Mouse (Mus musculus) large intestine, adult 2 months (tissue): ENCODE results near the gene Tnfrsf1a. TPM values are rescaled to one million over a fixed set of nuclear protein-coding genes. Genes with fewer than 3 reads are reported as not detected.

Source experiments
- DNase-seq: peaks from one replicate; pipeline ENCODE4 v3.0.0-alpha.2; 2012; ENCODE audit warnings: low read depth, low spot score
- WGBS: fragments of 180-500 bp; shearing (Covaris S2); methylation state at CpG from one replicate; pipeline ENCODE4 v1.1.7; 2018; 5-methylcytosine and 5-hydroxymethylcytosine counted together
- polyA plus RNA-seq: library from polyadenylated mRNA; depleted of rRNA; stranded (reverse); fragments of >200 nt; gene quantifications from 2 replicates; pipeline ENCODE4 v1.2.3, GENCODE M21; 2012

Gene Tnfrsf1a
- polyA plus RNA-seq, 1 experiment, result 123 TPM

DNA sequence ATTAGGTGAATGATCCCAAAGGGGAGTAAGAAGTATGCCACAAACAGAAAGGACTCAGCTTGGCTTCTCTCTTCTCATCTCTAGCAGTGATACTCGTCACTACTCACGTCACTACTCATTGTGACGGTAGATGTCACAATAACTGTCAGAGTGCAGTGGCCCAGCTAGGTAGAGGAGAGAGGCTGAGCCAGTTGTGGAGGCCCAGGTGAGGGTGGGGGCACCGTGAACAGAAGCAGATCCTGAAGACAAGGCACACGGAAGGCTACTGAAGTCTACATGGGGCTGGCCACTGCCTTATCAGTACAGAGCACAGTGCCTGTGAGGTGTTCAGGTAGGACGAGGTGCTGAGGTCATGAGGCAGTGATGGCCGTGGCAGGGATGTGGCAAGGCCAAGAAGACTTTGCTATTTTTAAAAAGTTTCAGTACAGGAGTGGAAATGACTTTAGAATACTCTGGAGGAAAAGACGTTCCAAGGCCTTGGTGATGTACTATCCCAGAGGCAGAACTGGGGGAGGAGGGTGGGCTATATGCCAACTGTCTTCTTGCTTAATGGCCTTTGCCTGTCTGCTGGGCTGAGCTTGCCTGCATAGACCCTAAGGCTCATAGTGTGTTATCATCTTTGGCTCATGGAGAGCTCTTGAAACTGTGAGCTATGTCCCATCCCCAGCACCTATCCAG, 2.3 kb downstream of the Tnfrsf1a start:
- DNase-seq, result no peak
- WGBS, result 51% methylated on average over 8 of the region's 8 CpGs

DNA sequence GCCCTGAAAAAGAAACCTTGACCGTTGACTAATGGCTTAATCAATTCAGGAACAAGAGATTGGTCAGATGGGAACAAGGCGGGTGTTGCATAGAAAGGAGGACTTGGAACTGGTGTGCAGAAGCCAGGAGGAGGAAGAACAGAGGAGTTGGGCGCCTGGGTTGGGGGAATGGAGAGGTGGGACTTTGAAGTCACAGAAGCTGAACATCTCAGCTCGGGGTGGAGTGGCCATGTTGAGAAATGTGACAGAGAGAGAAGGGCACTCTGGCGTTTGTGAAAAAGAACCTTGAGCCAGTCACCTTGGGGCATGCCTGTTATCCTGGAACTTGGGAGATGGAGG, 2.9 kb downstream of the Tnfrsf1a start:
- WGBS, result 62% methylated on average over 5 of the region's 5 CpGs

DNA sequence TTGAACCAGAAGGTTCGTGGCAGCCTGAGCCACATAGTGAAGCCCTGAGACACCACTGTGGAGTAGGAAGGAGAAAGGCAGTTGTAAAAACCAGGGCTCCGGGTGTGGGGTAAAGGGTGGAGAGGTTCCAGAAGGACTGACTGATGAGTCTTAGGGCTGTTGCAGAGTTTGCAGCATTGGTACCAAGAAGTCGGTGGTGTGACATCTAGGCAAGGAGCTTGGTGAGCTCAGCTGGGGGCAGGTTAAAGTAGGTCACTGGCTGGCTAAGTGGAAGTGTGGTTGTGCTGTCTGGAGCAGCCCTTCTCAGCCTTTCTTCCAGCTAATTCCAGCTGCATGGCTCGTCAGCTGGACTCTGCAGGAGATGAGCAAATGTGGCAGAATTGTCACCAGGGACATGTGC, 3.6 kb downstream of the Tnfrsf1a start:
- DNase-seq, result no peak
- 42% methylated on average over 4 of the region's 4 CpGs for WGBS

More for the DNA sequence above, 2.9 kb downstream of the Tnfrsf1a start:
- no peak for DNase-seq

GRCm38 (mm10) chr6:125353221-125353620, 4.1 kb downstream of the Tnfrsf1a start:
- 76% methylated on average over 11 of the region's 11 CpGs for WGBS
- no peak for DNase-seq

DNA sequence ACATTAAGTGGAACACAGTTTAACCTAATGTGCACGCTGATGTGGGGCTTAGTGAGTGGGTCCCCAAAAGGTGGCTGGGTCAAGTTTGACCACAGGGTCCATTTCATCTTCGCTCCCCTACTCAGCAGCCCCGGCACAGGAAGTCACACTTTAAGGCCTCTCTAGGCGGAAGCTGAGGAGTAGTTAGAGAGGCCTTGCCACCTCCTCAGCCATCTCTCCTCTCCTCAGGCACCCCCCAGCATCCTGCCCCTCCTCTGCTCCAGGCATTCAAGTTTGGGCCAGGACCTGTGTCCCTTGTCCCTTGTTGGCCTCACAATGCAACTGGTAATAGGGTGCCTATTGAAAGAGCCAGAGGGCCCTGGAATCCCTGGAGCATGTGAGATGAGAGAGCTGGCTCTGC, 4.5 kb downstream of the Tnfrsf1a start:
- no peak for DNase-seq
- WGBS, result 77% methylated on average over 4 of the region's 4 CpGs

DNA sequence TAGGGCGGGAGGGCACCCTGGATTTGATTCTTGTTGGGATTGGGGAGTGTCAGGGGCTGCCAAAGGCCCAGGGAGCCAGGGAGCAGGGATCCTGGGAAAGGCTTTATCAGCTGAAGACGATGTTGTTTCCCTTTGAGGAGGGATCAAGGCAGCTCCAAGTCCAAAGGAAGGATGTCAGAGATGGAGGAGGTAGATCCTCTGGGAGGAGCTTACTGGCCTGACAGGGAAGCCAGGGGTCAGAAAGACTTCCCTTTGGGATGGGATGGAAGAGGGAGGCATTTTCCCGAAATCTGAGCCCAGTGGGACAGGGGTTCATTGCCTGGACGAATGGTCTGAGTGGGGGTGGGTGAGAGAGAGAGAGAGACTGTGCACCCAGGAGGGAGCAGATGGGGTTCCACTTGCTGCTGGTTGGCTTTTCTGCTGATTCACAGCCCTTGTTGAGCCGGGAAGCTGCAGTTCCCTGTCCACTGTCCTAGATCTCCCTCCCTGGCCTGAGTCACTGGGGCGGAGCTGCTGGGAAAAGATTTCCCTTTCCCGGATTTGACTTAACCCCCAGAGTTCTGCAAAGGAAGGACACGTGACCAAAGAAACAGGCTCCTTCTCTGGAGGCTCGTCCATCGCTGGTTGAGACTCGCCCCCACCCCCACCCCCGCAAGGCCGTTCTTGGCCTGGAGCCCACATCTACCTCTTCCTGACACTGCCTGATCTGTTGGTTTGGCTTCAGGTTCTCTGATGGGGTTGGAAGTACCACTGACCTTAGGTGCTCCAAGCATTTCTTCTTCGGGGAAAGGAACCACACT, 5.4 kb downstream of the Tnfrsf1a start:
- 9% methylated on average over 14 of the region's 14 CpGs for WGBS
- DNase-seq, result no peak

DNA sequence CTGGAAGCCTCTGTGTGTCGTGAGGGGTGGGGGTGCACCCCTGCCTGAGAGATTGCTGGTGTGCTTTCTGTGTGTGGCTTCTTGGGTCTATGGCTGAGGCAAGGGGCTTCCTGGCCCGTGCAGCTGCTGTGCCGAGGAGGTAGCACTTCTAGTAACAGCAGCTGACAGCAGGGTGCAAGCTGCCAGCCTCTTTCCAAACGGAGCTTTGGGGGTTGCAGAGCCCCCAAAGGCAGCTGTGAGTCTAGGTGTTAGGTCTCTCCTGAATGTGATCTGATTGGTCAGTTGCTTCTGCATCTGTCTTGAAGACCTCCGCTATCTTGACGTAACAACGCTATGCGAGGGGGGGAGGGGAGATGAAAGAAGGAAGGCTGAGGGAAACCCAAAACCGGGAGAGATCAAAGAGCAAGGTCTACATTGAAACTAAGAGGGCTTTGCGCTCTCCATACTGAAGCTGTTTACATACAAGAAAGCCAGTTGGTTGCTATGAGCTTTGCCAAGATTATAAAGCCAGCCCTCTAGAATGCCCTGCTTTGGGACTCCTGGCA, 6.1 kb downstream of the Tnfrsf1a start:
- WGBS, result 17% methylated on average over 10 of the region's 10 CpGs
- DNase-seq, result no peak

GRCm38 (mm10) chr6:125356264-125356663, 7.1 kb downstream of the Tnfrsf1a start:
- no peak for DNase-seq

DNA sequence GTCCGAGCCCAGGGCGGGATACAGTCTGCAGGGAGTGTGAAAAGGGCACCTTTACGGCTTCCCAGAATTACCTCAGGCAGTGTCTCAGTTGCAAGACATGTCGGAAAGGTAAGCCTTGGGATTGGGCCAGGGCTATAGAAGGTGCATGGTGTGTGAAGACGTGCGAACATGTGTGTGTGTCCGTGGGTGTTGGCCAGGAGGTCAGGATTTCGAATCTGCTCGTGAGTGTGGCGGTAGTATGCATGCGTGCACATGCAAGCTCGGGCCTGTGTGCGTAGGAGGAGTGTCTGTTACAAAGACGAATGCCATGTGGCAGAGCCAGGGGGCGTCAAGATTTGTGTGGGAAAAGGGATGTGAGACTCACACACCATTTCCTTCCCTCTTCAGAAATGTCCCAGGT, 8.2 kb downstream of the Tnfrsf1a start:
- DNase-seq, result no peak
- WGBS, result 88% methylated on average over 15 of the region's 15 CpGs

More at GRCm38 (mm10) chr6:125356264-125356663, 7.1 kb downstream of the Tnfrsf1a start:
- WGBS, result 32% methylated on average over 8 of the region's 8 CpGs

DNA sequence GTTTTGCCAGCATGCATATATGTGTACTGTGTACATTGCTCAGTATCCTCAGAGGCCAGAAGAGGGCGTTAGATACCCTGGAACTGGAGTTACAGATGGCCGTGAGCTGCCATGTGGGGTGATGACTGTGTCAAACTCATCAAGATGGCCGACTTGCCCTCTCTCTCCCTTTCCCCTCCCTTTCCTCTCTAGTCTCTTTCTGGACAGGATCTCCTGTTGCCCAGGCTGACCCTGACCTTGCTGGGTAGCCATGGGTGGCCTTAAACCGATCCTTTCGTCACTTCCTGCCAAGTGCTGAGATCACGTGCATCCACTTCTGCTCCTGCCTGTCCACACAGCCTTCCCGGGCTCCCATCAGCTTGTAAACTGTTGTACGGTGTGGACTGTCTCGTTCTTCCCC, 10.8 kb downstream of the Tnfrsf1a start:
- 63% methylated on average over 9 of the region's 9 CpGs for WGBS
- no peak for DNase-seq

DNA sequence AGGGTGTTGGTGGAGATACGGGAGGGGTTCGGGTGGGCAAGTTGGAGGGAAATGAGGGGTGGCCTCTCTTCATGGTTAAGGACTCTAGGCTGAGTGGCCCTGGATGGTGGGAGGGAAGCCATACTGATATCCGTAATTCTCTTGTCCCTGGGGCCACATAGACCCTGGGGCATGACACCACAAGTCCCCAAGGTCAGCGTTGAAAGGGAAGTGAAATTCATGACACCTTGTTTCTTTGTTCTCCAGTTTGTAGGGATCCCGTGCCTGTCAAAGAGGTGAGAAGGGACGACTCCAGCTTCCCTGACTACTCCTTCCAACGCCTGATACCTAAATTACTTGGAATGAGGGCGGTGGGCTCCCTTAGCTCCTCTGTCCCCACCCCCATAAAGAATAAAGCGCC, 11.7 kb downstream of the Tnfrsf1a start:
- WGBS, result 91% methylated on average over 9 of the region's 9 CpGs

GRCm38 (mm10) chr6:125361467-125362291, 12.5 kb downstream of the Tnfrsf1a start:
- WGBS, result 65% methylated on average over 38 of the region's 38 CpGs
- no peak for DNase-seq

More for the DNA sequence above, 11.7 kb downstream of the Tnfrsf1a start:
- no peak for DNase-seq

DNA sequence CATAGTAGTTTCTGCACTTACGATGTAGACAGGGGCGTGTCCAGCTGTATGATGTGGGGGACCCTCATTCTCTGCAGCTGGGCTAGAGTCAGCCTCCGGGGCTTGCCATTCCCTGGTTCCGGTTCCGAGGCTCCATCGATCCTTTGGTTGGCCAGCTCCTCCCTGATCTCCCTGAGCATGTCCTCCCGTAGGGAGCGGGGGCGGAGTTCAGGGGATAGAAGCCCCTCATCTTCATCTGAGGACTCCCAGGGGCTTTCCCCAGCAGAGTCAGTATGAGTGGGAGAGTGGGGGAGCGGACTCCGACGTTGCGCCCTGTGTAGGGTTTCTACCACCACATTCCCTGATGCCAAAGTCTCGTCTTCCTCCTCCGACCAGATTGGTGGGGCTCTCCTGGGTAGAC, 13.9 kb downstream of the Tnfrsf1a start:
- DNase-seq, result no peak
- WGBS, result 70% methylated on average over 15 of the region's 15 CpGs

DNA sequence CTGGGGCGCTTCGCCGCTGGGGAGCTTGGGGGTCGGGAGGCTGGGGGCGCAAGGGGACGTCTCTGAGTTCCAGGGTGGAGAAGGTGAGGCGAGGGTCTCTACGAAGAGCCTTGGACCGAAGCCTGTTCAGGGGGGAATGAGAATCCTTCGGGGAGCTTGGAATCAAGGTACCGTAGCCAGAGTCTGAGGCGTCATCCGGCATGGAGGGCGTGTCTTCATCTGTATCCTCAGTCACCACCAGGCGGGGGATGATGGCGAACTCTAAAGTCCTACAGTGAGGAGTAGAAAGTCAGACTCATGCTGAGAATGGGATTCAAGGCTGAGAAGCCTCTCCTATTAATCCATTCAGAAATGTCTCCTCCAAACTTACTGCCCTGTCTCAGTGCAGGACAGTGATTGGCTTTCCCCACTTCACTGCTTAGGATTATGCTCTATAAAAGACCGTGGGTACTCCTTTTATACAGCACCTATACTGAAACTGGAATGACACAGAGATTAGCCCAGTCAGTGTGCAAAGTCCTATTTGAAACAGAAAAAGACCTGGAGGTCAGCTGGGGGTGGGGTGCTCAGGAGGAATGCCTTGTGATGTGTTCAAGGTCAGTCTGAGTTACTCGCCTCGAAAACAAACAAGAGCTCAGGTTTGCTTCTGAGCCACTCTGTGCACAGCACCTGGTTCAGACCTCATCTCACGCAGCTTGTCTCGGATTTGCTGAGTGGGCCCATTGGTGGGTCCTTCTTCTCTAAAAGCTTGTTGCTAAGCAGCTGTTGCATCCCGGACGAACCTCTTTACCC, 14.5 kb downstream of the Tnfrsf1a start:
- WGBS, result 38% methylated on average over 23 of the region's 23 CpGs
- no peak for DNase-seq

DNA sequence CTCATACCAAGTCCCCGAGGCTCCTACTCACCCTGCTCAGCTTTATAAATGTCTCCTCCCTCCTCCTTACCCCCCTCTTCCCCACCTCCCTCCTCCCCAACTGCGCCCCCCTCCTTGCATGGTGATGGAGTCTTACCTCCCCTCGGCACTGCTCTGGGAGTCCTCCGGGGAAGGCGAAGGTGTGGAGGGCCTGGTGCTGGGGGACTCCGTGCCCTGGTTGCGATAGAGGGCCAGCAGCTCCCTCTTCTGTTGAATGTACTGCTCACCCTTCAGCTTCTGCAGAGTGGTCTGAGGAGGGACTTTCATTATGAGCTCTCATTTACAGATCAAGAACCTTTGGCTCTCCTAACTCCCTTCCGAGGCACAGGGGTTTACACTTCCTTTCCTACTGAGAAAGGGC, 15.3 kb downstream of the Tnfrsf1a start:
- no peak for DNase-seq
- WGBS, result 25% methylated on average over 8 of the region's 8 CpGs

- WGBS, result 76% methylated on average over 5 of the region's 5 CpGs
- no peak for DNase-seq
These were observed 16.4 kb downstream of the Tnfrsf1a start for GRCm38 (mm10) chr6:125365522-125365921.

- DNase-seq, result no peak
- 56% methylated on average over 1 of the region's 1 CpGs for WGBS
These were observed 17.0 kb downstream of the Tnfrsf1a start for GRCm38 (mm10) chr6:125366133-125366532.

GRCm38 (mm10) chr6:125367758-125368371, 18.7 kb downstream of the Tnfrsf1a start:
- WGBS, result 11% methylated on average over 4 of the region's 4 CpGs
- DNase-seq, result no peak

GRCm38 (mm10) chr6:125377042-125377441, 27.9 kb downstream of the Tnfrsf1a start:
- 80% methylated on average over 6 of the region's 6 CpGs for WGBS
- DNase-seq, result no peak
